Mouse (Mus musculus) left cerebral cortex, postnatal 36 days (tissue): ENCODE measurements at regions not wholly inside any gene's neighbourhood (a gene's known extent, or its start where the extent isn't known, plus 50 kb on each side); places are given as distances from the start of the nearest gene placed in this dataset.

Experiments used
- DNase-seq, 2 experiments: peaks; one replicate each; pipeline ENCODE4 v3.0.0; 2021 to 2022; ENCODE audit warnings: low spot score in 2 of 2, mixed read lengths in 1 of 2
- intact Hi-C: fragments of 180-260 bp; cut with DNase I; formaldehyde crosslinking; loops from one replicate; pipeline ENCODE4 v1.15.1; 2025

DNA sequence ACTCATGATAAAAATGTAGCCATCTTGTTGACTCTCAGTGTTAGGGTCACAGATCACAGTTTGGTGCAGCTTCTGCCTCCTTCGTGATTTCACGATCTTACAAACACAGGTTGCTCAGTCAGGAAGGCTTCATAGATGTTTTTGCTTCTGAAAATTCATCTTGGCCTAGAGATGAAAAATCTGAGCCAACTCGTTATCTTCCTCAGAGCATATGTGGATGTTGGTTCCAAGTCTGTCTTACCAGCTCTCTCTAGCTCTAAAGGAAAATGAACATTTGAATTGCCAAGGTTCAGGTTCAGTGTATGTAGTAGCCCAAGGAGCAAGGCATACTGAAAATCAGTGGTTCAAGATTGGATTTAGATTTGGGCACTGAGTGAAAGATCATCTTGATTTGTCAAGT, 485.9 kb upstream of the B3gat1 start:
- intact Hi-C loops: no loop called here
- DNase-seq: no peak

- intact Hi-C loops: loop anchor here (10.0 kb wide), 1 partner anchor 370 kb away; no protein-coding TSS in a partner anchor
- DNase-seq: peak; percentile 53 to 60
Observed at GRCm38 (mm10) chr9:26264867-26265725, 468.4 kb upstream of the B3gat1 start.
